Mouse (Mus musculus): ENCODE measurements around the gene Gm49387.

Gm49387 gene

GRCm38 (mm10) chr14:31662555-31663211, 22.0 kb upstream of the Gm49387 start:
- DNase-seq (ENCODE audit: low spot score in 2 of 2), result peak in 1 of 2 experiments; percentile 67

GRCm38 (mm10) chr14:31661671-31662554, 21.2 kb upstream of the Gm49387 start:
- peak; percentile 77 to 86 for DNase-seq (ENCODE audit: low spot score in 2 of 2)

GRCm38 (mm10) chr14:31660312-31661093, 19.8 kb upstream of the Gm49387 start:
- no peak for DNase-seq (ENCODE audit: low spot score in 2 of 2)

- DNase-seq (ENCODE audit: low spot score in 2 of 2), result no peak
These were observed 19.0 kb upstream of the Gm49387 start for GRCm38 (mm10) chr14:31659501-31660181.

- DNase-seq (ENCODE audit: low spot score in 2 of 2), result no peak
These were observed 17.5 kb upstream of the Gm49387 start for GRCm38 (mm10) chr14:31658126-31658680.

- peak; percentile 62 to 73 for DNase-seq (ENCODE audit: low spot score in 2 of 2)
These were observed 16.4 kb upstream of the Gm49387 start for GRCm38 (mm10) chr14:31656857-31657645.

- no peak for DNase-seq (ENCODE audit: low spot score in 2 of 2)
These were observed 15.7 kb upstream of the Gm49387 start for GRCm38 (mm10) chr14:31656386-31656785.

- DNase-seq (ENCODE audit: low spot score in 2 of 2), result no peak
These were observed 14.7 kb upstream of the Gm49387 start for GRCm38 (mm10) chr14:31655406-31655805.

GRCm38 (mm10) chr14:31654816-31655215, 14.1 kb upstream of the Gm49387 start:
- DNase-seq (ENCODE audit: low spot score in 2 of 2), result no peak

GRCm38 (mm10) chr14:31653101-31653875, 12.6 kb upstream of the Gm49387 start:
- DNase-seq (ENCODE audit: low spot score in 2 of 2), result no peak

GRCm38 (mm10) chr14:31652624-31653023, 11.9 kb upstream of the Gm49387 start:
- DNase-seq (ENCODE audit: low spot score in 2 of 2), result no peak

GRCm38 (mm10) chr14:31652106-31652505, 11.4 kb upstream of the Gm49387 start:
- DNase-seq (ENCODE audit: low spot score in 2 of 2), result no peak

GRCm38 (mm10) chr14:31651206-31651605, 10.5 kb upstream of the Gm49387 start:
- no peak for DNase-seq (ENCODE audit: low spot score in 2 of 2)

- DNase-seq (ENCODE audit: low spot score in 2 of 2), result no peak
These were observed 9.7 kb upstream of the Gm49387 start for GRCm38 (mm10) chr14:31650347-31650746.

GRCm38 (mm10) chr14:31647991-31648390, 7.3 kb upstream of the Gm49387 start:
- no peak for DNase-seq (ENCODE audit: low spot score in 2 of 2)

GRCm38 (mm10) chr14:31645920-31646319, 5.2 kb upstream of the Gm49387 start:
- DNase-seq (ENCODE audit: low spot score in 2 of 2), result no peak

- no peak for DNase-seq (ENCODE audit: low spot score in 2 of 2)
These were observed 4.4 kb upstream of the Gm49387 start for GRCm38 (mm10) chr14:31644931-31645547.

- no peak for DNase-seq (ENCODE audit: low spot score in 2 of 2)
These were observed 3.6 kb upstream of the Gm49387 start for GRCm38 (mm10) chr14:31644183-31644830.

Data from urinary bladder, postnatal 36 days (tissue).